Mouse (Mus musculus) left cerebral cortex, adult 9 months (tissue): Measurements from ENCODE around the gene Rgs16.
"Not testable (repeated sequence)": the region's sequence is repeated elsewhere in the genome, so short reads cannot be mapped to it uniquely, and the experiment has no call there.

Experiments used
- DNase-seq, 2 experiments: peaks; one replicate each; pipeline ENCODE4 v3.0.0; 2022; ENCODE audit warnings: low spot score in 2 of 2

Gene Rgs16

DNA sequence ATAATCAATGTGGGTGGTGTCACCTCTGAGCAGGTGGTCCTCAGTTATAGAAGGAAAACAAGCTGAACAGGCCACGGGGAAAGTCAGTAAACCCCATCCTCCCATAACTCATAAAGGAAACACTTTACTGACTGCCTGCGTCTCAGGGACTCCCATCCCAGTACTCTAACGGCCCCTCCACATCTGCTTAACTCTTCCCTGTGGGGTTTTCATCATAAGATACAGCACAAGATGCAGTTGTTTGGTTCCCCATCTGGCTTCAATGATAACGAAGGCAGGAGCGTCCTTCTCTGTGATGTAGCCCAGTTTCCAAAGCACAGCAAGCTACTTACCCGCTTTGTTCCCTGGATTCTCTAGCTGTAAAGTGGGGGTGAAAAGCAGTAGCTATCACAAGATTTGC is 9.9 kb downstream of the Rgs16 start:
- no peak for DNase-seq

DNA sequence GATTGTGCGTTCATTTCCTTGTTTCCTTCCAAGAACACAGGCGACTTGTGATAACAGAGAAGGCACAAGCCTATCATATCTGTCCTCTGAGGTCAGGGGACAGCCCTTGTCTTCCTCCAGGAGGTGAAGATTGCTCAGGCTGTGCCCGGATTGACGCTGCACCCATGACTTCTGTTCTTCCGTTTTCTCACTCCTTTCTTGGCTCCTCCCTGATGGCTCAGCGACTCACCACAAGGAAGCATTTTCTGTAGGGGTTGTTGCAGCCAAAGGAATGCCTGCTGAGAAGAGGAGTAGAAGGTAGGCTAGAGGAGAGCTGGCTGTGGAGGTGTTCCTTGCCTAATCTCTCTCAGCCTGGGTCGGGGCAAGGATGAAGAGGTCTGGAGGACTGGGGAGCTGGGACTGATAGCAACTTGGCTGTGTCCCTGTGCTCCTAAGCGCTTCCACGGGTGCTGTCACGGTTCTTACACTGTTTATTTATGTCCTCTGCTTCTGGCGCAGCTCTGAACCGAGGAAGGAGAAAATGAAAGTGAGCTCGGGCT is 11.7 kb downstream of the Rgs16 start:
- no peak for DNase-seq

- no peak for DNase-seq
These were observed 12.4 kb downstream of the Rgs16 start for GRCm38 (mm10) chr1:153752521-153752920.

- DNase-seq: no peak
These were observed 13.7 kb downstream of the Rgs16 start for GRCm38 (mm10) chr1:153753725-153754464.

- DNase-seq: no peak
These were observed 24.0 kb downstream of the Rgs16 start for GRCm38 (mm10) chr1:153764136-153764535.

GRCm38 (mm10) chr1:153766298-153766697 is 26.1 kb downstream of the Rgs16 start:
- DNase-seq: no peak

GRCm38 (mm10) chr1:153767281-153767680 is 27.1 kb downstream of the Rgs16 start:
- no peak for DNase-seq

DNA sequence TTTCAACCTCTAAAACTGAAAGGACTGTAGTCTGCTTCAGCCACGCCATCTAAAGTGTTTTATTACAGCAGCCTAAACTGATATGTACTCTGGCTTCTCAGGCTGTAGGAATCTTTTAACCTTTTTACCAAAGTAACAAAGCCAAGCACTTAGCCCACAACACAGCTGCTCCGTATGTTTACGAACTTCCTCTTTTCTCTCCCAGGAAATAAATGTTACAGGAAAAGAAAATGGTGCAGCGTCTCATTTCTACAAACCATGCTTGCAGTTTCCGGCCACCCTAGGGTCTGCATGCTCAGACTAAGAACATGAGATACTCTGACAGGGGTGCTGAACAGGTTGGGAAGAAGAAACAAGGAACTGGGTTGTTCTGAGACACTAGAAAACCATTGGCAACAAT is 28.3 kb downstream of the Rgs16 start:
- DNase-seq: no peak

DNA sequence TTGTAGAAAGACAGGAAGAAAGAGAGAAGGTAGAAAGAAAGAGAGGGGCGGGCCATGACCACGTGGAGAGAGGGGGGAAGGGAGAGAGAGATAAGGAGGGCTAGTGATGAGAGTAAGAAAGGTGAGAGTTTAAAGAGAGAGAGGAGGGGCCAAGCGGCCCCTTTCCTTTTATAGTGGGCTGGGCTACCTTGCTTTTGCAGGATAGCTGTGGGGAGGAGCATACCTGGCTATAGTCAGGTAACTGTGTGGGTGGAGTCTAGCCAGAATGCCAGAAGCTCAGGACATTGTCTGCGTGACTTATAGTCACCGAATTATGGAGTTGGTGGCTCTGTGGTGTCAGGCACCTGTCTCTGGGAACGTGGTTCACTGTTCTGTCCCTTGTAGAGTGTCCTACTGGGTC is 29.4 kb downstream of the Rgs16 start:
- DNase-seq: not testable (repeated sequence)

DNA sequence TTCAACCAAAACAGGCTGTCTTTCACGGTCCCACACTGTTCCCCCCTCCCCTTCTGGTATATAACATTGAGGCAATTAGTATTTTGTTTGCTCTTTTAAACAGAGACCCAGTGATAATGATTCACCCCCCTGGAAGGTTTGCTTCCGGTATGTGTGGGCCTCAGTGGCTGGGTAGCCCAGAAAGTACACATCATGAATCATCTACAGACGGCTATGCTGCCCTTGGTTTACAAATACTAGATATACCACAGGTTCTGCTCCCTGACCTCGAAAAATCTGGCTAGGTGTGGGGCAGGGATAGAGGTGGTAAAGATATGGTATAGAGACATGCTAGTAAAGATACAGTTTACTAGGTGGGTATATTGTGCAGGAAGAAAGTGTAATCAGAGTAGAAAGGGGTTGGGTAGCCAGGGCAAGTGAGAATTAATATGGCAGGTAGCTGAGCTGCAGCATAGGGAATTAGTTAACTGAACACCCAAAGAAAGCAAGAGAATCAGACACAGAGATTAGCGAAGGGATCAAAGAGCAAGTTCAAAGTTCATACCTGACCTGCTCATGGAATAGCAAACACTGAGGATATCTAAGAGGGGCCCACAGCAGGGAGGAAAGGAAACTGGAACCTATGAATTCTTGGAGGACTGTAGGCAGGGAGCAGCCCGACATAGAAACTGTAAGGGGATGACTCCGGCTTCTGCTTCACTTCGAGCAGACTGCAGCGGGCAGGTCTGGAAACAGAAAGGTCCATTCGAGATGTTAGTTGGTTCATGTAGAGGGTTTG is 30.0 kb downstream of the Rgs16 start:
- no peak for DNase-seq

DNA sequence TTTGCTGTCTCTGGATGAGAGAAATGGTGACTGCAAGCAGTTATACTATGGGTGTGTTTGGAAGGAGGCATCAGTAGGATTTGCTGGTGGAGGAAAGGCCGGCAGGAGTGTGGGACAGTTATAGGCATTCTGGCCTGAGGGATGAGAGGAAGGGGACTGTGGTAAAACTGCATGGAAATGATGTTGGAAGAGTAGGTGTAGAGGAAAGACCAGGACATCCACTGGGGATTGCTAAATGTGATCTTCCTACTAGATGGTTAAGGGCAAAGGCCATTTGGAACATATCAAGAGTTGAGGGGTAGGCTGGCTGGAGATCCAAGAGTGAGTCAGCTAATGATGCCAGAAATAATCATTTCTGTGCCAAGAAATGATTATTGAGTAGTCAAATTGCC is 30.6 kb downstream of the Rgs16 start:
- no peak for DNase-seq

- no peak for DNase-seq
These were observed 35.0 kb downstream of the Rgs16 start for GRCm38 (mm10) chr1:153775174-153775573.

DNA sequence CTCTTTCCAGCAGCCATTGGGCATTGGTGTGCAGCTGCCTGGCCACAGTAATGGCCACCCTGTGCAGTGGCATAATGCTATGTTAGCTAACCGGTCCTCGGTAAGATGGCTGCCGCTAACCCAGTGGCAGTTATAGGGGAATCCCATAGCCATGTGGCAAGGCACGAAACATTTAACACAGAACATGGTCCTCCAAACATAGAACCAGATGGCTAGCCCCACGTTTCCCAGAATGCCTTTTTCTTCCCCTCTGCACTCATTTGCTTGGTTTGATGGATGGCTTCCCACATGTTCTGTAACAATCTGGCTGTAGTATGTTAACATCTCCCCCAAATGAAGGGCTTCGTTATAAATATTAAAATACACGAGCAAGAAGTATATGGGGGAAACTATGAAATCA is 36.1 kb downstream of the Rgs16 start:
- DNase-seq: no peak

DNA sequence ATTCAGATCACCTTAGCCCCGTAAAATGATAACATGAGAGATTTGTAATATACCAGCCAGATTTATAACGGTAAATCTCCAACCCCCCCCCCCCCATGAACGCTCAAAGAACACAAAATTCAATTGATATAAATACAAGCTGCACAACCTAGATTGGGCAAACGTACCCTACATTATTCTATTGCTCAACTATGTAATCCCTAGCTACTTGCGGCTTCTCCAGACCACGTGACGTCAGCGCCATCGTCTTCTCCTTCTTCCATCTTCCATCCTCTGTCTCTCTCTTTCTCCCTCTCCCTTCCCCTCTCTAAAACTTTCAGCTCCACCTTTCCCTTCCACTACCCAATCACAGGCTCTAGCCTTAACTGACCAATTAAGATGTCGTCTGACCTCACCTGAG is 38.1 kb downstream of the Rgs16 start:
- DNase-seq: no peak

DNA sequence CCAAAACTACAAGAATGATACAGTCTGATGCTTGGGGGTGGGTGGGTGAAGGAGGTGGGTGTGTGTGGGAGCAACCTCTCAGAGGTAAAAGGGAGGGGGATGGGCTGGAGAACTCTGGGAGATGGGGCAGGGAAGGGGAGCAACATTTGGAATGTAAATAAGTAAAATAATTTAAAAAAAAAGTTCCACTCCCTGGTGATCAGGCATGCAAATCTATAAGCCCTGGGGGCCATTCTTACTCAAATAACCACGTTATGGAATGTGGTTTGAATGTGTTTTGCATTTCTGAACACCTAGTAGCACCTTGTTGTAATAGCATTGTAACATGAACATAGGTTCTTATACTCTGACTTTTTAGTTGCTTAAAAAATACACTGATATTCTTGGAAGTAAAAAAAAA is 43.2 kb downstream of the Rgs16 start:
- no peak for DNase-seq

DNA sequence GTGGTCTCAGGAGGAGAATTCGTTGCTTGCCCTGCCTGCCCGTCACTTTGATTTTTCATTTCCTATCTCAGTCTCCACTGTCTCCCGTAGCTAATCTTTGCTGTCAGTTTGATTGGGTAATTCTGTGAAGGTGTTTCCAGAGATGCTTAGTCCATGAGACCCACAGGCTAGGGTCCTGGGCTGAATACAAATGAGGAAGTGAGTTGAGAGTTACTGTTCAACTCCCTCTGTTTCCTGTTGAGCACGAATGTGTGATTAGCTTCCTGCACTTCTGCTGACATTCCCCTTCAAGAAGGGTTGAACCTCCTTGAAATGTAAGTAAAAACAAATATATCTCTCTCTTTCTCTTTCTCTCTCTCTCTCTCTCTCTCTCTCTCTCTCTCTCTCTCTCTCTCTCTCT is 45.5 kb downstream of the Rgs16 start:
- no peak for DNase-seq

- no peak for DNase-seq
These were observed 50.6 kb downstream of the Rgs16 start for GRCm38 (mm10) chr1:153790708-153791107.

DNA sequence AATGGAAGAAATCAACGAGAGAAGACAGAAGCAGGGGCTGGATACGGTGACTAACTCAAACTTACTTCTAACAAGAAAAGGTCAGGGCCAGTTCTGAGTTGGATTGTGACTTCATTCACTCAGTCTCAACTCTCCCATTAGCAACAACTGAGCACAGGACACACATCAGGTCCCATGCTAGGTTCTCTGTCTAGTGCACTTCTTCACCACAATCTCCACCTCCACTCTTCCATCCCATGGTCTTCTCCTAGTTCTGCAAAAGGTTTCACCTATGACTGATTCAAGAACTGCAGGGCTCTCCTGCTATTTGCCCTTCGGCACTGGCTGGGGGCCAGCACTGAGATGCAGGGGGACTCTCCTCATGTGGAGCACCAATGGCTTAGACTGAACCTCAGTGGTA is 54.1 kb downstream of the Rgs16 start:
- no peak for DNase-seq
